Mouse (Mus musculus): ENCODE data around the gene 1700017D01Rik. TPM values are rescaled to one million over a fixed set of nuclear protein-coding genes. Genes with fewer than 3 reads are reported as not detected.
A peak's percentile ranks its signal among the peaks of the same experiment; 100 is the strongest.
"Not testable (repeated sequence)": the region's sequence is repeated elsewhere in the genome, so short reads cannot be mapped to it uniquely, and the experiment has no call there.

Gene 1700017D01Rik
- polyA plus RNA-seq (2015; fragmentation: Nextera tagmentation; extraction: Ambion mirVana), result not detected in 2 replicates

GRCm38 (mm10) chr19:11130776-11131175 lies at the start of gene 1700017D01Rik:
Gene 1700017D01Rik (minus strand): TSS chr19:11130876.
- not testable (repeated sequence) for H3K9me3 ChIP-seq; ATAC-seq (ENCODE audit: extremely low read depth, insufficient number of reproducible peaks, low FRiP score, low TSS enrichment); H3K9ac ChIP-seq; H3K27ac ChIP-seq (replicated peaks); H3K4me1 ChIP-seq; H3K27me3 ChIP-seq (replicated peaks); H3K4me2 ChIP-seq; H3K36me3 ChIP-seq; H3K4me3 ChIP-seq
- WGBS, result 76% methylated on average over 8 of the region's 8 CpGs

- H3K4me1 ChIP-seq, result no peaks in the 10 kb centered on the region
- no peak for ATAC-seq (ENCODE audit: extremely low read depth, insufficient number of reproducible peaks, low FRiP score, low TSS enrichment)
- H3K9me3 ChIP-seq, result no peaks in the 10 kb centered on the region
- H3K27me3 ChIP-seq (replicated peaks), result no peaks in the 10 kb centered on the region
- no peak overlapping the region for H3K27ac ChIP-seq (replicated peaks)
- no peak overlapping the region for H3K9ac ChIP-seq
- 62% methylated on average over 2 of the region's 2 CpGs for WGBS
- no peaks in the 10 kb centered on the region for H3K36me3 ChIP-seq
- no peak overlapping the region for H3K4me3 ChIP-seq
- H3K4me2 ChIP-seq, result no peak overlapping the region
Measured at GRCm38 (mm10) chr19:11177464-11177863, 46.8 kb upstream of the 1700017D01Rik start.

- H3K27me3 ChIP-seq (replicated peaks), result no peaks in the 10 kb centered on the region
- H3K9me3 ChIP-seq, result no peaks in the 10 kb centered on the region
- H3K4me3 ChIP-seq, result no peak within 1 kb of the TSS
- no peaks in the 10 kb centered on the region for H3K36me3 ChIP-seq
- 29% methylated on average over 10 of the region's 10 CpGs for WGBS
- H3K27ac ChIP-seq (replicated peaks), result no peak within 1 kb of the TSS
- no peak within 1 kb of the TSS for H3K4me2 ChIP-seq
- H3K9ac ChIP-seq, result no peak within 1 kb of the TSS
- no peak for ATAC-seq (ENCODE audit: extremely low read depth, insufficient number of reproducible peaks, low FRiP score, low TSS enrichment)
- no peaks in the 10 kb centered on the region for H3K4me1 ChIP-seq
Measured at GRCm38 (mm10) chr19:11165172-11165571, 34.5 kb upstream of the 1700017D01Rik start, which contains the start of gene 1700025F22Rik. Gene 1700025F22Rik (minus strand): TSS chr19:11165320.

GRCm38 (mm10) chr19:11157890-11158289 lies 27.2 kb upstream of the 1700017D01Rik start:
- not testable (repeated sequence) for H3K4me3 ChIP-seq; H3K4me1 ChIP-seq; H3K4me2 ChIP-seq; H3K36me3 ChIP-seq; H3K9ac ChIP-seq; H3K27me3 ChIP-seq (replicated peaks); ATAC-seq (ENCODE audit: extremely low read depth, insufficient number of reproducible peaks, low FRiP score, low TSS enrichment); H3K9me3 ChIP-seq; H3K27ac ChIP-seq (replicated peaks)
- 75% methylated on average over 6 of the region's 6 CpGs for whole genome bisulfite sequencing

- Histone ChIP-seq H3K9me3 (no peaks in the 10 kb centered on the region), H3K4me1 (no peaks in the 10 kb centered on the region), H3K27me3 (replicated peaks) (no peaks in the 10 kb centered on the region; the same call in 1 of the 2 replicates), H3K27ac (replicated peaks) (no peak overlapping the region), H3K9ac (no peak overlapping the region), H3K4me2 (no peak overlapping the region), H3K4me3 (no peak overlapping the region), H3K36me3 (no peaks in the 10 kb centered on the region)
- no peak for ATAC-seq (ENCODE audit: extremely low read depth, insufficient number of reproducible peaks, low FRiP score, low TSS enrichment)
- WGBS, result 61% methylated on average over 4 of the region's 4 CpGs
Measured at GRCm38 (mm10) chr19:11135336-11135735, 4.7 kb upstream of the 1700017D01Rik start.

GRCm38 (mm10) chr19:11134852-11135251 lies 4.2 kb upstream of the 1700017D01Rik start:
- Histone ChIP-seq H3K4me3 (no peak overlapping the region), H3K9ac (no peak overlapping the region), H3K4me1 (no peaks in the 10 kb centered on the region), H3K9me3 (no peaks in the 10 kb centered on the region), H3K4me2 (no peak overlapping the region), H3K27ac (replicated peaks) (no peak overlapping the region), H3K36me3 (no peaks in the 10 kb centered on the region), H3K27me3 (replicated peaks) (no peaks in the 10 kb centered on the region; the same call in 1 of the 2 replicates)
- ATAC-seq (ENCODE audit: extremely low read depth, insufficient number of reproducible peaks, low FRiP score, low TSS enrichment), result no peak
- WGBS, result 69% methylated on average over 2 of the region's 2 CpGs

GRCm38 (mm10) chr19:11129702-11130101 lies 974 bp downstream of the 1700017D01Rik start:
- Histone ChIP-seq H3K36me3 (no peaks in the 10 kb centered on the region), H3K4me2 (no peak overlapping the region), H3K4me3 (no peak overlapping the region), H3K27me3 (replicated peaks) (no peaks in the 10 kb centered on the region; the same call in 1 of the 2 replicates), H3K9ac (no peak overlapping the region), H3K4me1 (no peaks in the 10 kb centered on the region), H3K27ac (replicated peaks) (no peak overlapping the region), H3K9me3 (no peaks in the 10 kb centered on the region)
- 67% methylated on average over 1 of the region's 1 CpGs for WGBS
- ATAC-seq (ENCODE audit: extremely low read depth, insufficient number of reproducible peaks, low FRiP score, low TSS enrichment), result no peak

- H3K27me3 ChIP-seq (replicated peaks); H3K36me3 ChIP-seq; H3K4me1 ChIP-seq; H3K27ac ChIP-seq (replicated peaks); H3K9me3 ChIP-seq: not testable (repeated sequence)
- Histone ChIP-seq H3K4me3 (peak overlapping the region; percentile 49), H3K4me2 (peak overlapping the region; percentile 65), H3K9ac (peak overlapping the region; percentile 72)
- 3% methylated on average over 14 of the region's 38 CpGs for WGBS
- peak; percentile 81 for ATAC-seq (ENCODE audit: extremely low read depth, insufficient number of reproducible peaks, low FRiP score, low TSS enrichment)
Measured at GRCm38 (mm10) chr19:11121016-11121420, 9.7 kb downstream of the 1700017D01Rik start.

- H3K4me2 ChIP-seq, result no peak overlapping the region
- no peak overlapping the region for H3K27ac ChIP-seq (replicated peaks)
- H3K27me3 ChIP-seq (replicated peaks), result no peaks in the 10 kb centered on the region
- H3K4me1 ChIP-seq, result no peaks in the 10 kb centered on the region
- no peaks in the 10 kb centered on the region for H3K36me3 ChIP-seq
- no peak overlapping the region for H3K4me3 ChIP-seq
- WGBS, result 77% methylated on average over 2 of the region's 2 CpGs
- no peaks in the 10 kb centered on the region for H3K9me3 ChIP-seq
- ATAC-seq (ENCODE audit: extremely low read depth, insufficient number of reproducible peaks, low FRiP score, low TSS enrichment), result no peak
- no peak overlapping the region for H3K9ac ChIP-seq
Measured at GRCm38 (mm10) chr19:11119338-11119737, 11.3 kb downstream of the 1700017D01Rik start.

- no peaks in the 10 kb centered on the region for H3K36me3 ChIP-seq
- H3K4me1 ChIP-seq, result no peaks in the 10 kb centered on the region
- H3K9me3 ChIP-seq, result no peaks in the 10 kb centered on the region
- ATAC-seq (ENCODE audit: extremely low read depth, insufficient number of reproducible peaks, low FRiP score, low TSS enrichment), result no peak
- H3K27me3 ChIP-seq (replicated peaks), result no peaks in the 10 kb centered on the region; the same call in 1 of the 2 replicates
- H3K4me3 ChIP-seq, result no peak overlapping the region
- H3K4me2 ChIP-seq, result no peak overlapping the region
- no peak overlapping the region for H3K9ac ChIP-seq
- no peak overlapping the region for H3K27ac ChIP-seq (replicated peaks)
- WGBS, result 78% methylated on average over 3 of the region's 3 CpGs
Measured at GRCm38 (mm10) chr19:11107746-11108145, 22.9 kb downstream of the 1700017D01Rik start.

- WGBS, result 57% methylated on average over 1 of the region's 1 CpGs
- H3K4me2 ChIP-seq, result no peak overlapping the region
- no peak for ATAC-seq (ENCODE audit: extremely low read depth, insufficient number of reproducible peaks, low FRiP score, low TSS enrichment)
- no peak overlapping the region for H3K27ac ChIP-seq (replicated peaks)
- H3K9ac ChIP-seq, result no peak overlapping the region
- no peaks in the 10 kb centered on the region for H3K9me3 ChIP-seq
- no peak overlapping the region for H3K4me3 ChIP-seq
- H3K4me1 ChIP-seq, result no peaks in the 10 kb centered on the region
- H3K27me3 ChIP-seq (replicated peaks), result no peaks in the 10 kb centered on the region; the same call in 1 of the 2 replicates
- H3K36me3 ChIP-seq, result no peaks in the 10 kb centered on the region
Measured at GRCm38 (mm10) chr19:11101880-11102279, 28.8 kb downstream of the 1700017D01Rik start.

GRCm38 (mm10) chr19:11098401-11098800 lies 32.3 kb downstream of the 1700017D01Rik start:
- H3K9me3 ChIP-seq, result no peaks in the 10 kb centered on the region
- H3K4me3 ChIP-seq, result no peak overlapping the region
- no peak overlapping the region for H3K4me2 ChIP-seq
- 74% methylated on average over 3 of the region's 3 CpGs for WGBS
- no peaks in the 10 kb centered on the region for H3K36me3 ChIP-seq
- no peak overlapping the region for H3K27ac ChIP-seq (replicated peaks)
- peaks cover 8% of the 10 kb centered on the region for H3K27me3 ChIP-seq (replicated peaks)
- no peak overlapping the region for H3K9ac ChIP-seq
- no peaks in the 10 kb centered on the region for H3K4me1 ChIP-seq
- no peak for ATAC-seq (ENCODE audit: extremely low read depth, insufficient number of reproducible peaks, low FRiP score, low TSS enrichment)

All from heart, embryonic 13.5 days (tissue).